Mouse (Mus musculus) right cerebral cortex, postnatal 36 days (tissue): ENCODE measurements around the gene Hoxa10.

Source experiments
- DNase-seq, 2 experiments: peaks; one replicate each; pipeline ENCODE4 v3.0.0; 2022; ENCODE audit warnings: low spot score in 2 of 2, mixed read lengths in 1 of 2

Hoxa10 gene

DNA sequence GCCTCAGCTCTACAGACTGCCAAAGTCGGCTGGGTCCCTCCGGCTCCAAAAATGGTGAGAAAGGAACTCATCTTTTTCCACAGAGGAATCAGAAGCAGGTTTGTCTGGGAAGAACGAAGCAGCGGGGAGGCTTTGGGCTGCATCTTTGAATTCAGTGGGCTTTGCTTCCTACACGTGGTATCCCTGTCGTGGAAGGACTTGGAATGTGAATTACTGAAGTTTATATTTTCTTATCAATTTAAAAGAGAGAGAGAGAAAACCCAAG is 22.6 kb upstream of the Hoxa10 start:
- DNase-seq: no peak

DNA sequence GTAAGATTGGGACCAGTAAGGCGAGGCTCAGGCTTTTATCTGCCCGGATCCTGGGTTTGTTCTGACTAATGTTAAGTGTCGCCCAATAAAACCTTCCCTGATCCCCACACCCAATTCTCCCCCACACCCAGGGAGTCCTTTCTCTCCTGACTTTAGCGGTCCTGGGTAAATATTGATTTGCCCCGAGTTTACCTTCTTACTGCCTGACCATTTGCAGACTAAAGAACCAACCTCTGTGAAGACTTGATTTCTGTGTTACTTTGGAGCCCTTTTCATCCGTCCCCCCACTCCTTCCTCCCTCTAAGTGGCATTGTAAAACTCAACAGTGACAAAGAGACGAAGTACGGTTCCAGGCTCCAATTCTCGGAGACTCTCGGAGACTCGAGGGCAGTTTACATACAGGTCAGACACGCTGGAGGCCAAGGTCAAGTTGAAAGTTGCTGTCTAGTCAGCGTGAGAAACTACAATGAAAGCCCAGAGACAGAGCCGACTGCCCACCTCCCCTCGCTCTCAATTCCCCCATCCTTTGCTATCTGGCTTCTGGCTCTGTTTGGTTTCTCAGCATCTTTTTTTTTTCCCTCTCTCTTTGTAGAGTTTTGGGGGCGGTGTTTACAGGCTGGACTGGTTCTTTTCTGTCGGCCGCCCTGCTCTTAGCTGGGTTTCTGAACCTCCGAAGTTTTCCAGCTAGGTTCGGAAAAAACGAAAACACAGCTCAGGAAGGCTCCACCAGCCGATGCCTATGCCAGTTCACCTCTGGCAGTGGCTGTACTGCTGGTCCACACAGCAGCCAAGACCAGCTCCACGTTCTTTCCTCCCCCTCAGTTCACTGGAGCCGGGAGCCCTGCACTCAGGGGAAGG is 22.0 kb upstream of the Hoxa10 start:
- no peak for DNase-seq

- no peak for DNase-seq
Observed at GRCm38 (mm10) chr6:52261751-52262462, 21.3 kb upstream of the Hoxa10 start.

DNA sequence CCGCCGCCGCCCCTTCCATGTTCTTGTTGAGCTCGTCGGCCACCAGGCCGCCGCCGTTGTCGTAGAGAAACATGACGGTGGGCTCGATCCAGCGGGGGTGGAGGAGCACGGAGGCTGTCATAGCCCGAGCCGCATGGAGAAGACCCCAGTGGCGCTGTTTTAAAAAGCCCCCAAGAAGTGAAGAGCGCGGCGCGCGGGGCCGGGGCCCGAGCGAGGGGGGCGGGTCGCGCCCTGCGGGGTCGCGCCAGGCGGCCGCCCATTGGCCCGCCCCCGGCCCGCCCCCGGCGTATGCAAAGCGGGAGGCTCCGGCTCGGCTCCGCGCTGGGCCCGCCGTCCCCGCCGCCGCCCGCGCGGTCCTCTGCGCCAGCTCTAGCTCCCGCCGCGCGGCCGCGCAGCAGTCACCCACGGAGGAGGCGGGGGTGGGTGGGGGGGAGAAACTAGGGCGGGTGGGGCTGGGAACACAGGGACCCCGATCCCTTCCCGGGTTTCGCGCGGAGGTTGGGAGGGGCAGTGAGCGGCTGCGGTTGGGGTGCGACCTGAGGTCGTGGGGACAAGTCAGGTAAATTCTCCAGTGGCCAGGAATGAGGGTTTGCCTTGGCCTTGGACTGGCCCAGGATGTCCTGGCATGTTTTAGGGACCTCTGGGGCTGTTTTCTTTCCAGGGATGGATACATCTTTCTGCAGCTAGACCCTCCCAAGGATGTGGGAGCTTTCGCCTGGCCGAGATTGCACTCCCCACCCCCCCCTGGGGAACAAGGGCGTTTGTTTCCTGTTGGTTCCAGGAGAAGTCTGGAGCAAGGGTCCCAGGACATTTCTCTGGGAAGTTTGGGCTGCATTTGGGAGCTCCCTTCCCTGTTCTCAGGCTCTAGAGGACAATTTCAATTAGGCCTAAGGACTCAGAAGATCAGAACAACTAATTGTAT is 20.3 kb upstream of the Hoxa10 start, which contains the start of gene Hoxa13:
Gene Hoxa13 (minus strand): TSS at position 227 of the 922 bp plus-strand sequence.
- no peak for DNase-seq

DNA sequence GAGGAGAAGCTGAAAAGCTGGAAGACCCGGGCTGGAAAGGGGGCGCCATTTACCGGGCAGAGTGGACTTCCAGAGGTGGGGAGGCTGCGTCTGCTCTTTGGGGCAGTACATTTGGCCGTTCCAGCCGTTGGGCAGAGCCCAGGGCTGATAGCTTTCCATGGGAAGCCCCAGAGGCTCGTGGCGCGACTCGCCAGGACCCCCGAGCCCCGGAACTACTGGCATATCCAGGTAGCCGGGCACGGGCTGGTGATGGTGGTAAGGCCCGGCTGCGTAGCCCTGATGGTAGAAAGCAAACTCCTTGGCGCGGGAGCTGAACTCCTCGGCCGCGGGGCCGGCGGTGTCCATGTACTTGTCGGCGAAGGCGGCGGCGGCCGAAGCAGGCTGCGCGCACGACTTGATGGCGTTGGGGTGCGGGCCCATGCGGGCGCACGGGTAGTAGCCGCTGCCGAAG is 19.2 kb upstream of the Hoxa10 start:
- no peak for DNase-seq

- no peak for DNase-seq
Observed at GRCm38 (mm10) chr6:52259081-52259790, 18.6 kb upstream of the Hoxa10 start.

GRCm38 (mm10) chr6:52256956-52257355 is 16.3 kb upstream of the Hoxa10 start:
- DNase-seq: peak in 1 of 2 experiments; percentile 25

DNA sequence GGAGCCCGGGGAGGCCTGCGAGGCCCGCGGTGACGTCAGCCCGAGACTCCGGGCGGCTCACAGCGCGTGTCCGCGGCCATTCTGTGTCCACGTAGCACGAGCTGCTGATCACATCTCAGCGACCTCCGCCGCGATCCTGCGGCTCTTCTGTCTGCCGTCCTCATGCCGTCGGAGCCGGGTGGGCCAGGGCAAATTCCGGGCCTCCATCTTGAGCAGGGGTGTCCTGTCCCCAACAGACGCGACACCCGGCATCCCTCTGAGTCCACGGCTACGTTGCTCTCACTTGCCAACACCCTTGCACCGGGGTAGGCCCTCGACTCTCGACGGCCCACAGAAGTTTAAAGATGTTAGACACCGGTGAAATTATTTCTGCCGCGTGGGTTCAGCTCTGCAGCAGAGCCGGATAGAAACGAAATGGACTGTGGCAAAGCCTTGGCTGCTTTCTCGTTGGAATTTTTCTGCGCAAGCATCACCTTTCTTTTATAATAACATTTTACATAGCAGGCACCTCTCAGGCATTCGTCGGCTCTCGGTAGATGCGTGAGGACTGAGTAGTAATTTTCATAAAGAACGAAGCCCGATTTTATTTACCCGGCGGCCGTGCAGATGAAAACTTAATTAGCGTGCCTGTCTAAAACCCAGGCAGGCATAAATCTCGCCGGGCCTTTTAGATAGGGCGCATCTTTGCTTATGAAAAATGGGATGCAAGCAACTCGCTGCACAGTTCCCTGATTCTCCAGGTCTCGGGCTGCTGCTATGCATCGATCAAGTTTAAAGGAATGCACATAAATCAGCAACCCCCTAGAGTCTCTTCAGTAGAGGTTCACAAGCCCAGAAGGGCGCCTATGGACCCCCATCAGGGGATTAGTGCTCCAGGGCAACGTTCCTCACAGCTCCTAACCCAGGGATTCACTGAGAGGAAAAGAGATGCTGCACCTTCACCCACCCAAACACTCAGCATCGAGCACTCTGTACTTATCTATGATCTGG is 13.2 kb upstream of the Hoxa10 start:
- DNase-seq: no peak

DNA sequence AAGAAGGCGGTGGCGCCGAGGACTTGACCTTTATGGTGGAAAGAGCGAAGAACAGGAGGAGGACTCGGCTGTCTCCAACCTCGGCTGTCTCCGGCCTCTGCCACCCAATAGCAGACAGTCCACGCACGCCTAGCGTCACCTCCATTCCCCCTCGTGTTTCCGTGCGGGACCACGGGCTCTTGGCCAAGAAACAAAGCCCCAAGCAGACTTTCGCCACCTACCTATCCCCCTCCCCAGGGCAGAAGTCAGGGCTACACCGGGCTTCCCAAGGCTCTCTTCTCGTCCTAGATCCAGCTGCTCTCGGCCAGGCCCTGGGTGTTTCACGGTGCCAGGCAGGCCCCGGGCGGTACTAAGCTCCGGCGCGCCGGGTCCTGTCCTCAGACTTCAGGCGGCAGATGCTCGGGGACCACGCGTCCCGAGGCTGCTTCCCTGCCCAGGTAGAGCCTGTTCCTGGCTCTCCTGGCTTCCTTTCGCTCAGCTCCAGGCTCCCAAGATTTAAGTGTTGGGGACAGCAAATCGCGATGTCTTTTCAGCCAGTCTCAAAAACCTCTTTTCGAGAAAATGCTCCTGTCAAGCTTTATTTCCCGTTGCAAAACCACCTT is 12.2 kb upstream of the Hoxa10 start:
- DNase-seq: no peak

DNA sequence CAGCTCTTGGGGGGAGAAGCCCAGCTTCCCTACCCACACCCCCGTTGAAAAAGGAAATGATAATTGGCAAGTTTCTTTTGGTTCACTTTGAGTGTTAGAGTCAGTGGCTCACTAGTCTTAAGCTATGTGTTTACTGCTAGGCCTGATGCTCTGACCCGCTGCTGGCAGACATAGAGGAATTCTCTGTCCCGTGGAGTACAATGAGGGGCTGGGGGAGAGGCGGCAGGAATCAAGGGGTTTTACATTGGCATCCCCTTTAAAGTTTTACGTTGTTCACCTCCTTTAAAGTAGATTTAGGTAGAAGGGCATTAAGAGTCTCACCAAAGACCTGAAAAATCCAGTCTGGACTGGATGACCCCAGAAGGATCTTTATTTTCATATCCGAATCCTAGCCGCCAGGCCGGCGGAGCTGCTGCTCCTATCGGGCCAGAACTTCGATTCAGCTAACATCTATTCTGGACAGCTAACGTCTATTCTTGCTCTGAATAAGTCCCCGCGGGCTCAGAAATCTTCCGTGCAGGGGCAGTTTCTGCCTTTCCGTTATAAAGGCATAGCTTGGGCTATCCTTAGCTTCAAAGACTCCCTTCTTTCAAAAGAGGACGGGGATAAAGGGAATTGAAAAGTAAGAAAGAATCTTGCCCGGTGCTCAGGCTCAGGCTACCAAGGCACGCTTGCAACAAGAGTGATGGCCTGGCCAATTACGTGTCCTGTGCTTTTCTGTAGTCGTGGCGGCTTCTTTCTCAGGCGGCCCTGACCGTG is 11.5 kb upstream of the Hoxa10 start:
- DNase-seq: no peak

- DNase-seq: no peak
Observed at GRCm38 (mm10) chr6:52251177-52251879, 10.7 kb upstream of the Hoxa10 start.

DNA sequence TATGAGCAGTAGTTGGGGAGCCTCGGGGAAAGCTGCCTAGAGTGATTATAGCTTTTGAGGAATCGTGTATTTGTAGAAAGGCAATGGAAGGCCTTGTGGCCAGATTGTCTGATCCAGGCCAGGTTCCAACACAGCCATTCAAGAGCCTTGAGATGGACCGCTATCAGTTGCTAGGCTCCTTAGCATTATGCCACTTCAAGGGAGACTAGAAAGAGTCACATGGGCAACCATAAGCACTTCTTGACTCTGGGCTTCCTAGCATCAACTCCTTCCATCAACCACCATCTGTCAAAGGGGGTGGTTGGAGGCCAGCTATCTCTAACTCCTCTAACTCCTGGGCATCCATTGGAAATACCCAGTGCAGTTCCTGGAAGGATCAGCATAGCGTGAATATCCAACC is 9.2 kb upstream of the Hoxa10 start:
- DNase-seq: no peak

- no peak for DNase-seq
Observed at GRCm38 (mm10) chr6:52249415-52249738, 8.7 kb upstream of the Hoxa10 start.

DNA sequence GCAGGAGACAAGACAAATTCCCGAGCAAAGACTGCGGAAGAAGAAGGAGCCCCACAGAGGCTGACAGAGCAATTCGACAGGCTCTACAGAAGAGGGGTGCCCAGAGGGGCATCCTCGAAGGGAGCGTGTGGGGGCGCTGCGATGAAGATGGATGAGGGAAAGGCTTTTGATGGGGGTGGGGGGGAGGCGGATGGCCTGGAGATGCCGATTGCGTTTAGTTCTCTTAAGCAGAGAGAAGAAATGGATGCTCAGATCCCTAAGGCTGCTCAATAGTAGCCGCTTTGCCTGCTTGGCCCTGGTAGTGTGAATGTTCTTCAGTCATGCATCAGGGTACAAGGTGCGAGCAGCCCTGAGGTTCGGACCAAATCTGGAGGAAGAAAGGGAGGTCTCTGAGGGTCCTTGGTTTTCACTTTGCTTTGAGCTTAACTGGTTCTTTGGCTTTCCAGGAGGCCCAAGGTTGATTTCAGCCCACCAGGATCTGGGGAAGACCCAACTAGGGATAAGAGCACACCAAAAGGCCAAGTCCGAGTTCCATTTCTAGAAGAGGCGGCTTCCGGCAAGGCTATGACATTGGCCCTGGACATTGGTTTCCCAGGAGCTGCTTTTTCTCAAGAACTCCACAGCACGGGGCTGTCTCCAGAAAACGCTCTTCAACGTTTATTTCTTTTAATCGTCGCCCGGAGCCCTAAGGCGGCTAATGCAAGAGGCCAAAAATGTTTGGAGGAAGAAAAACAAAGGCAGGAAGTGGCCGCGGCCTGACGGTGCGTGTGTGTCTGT is 8.2 kb upstream of the Hoxa10 start:
- DNase-seq: no peak

DNA sequence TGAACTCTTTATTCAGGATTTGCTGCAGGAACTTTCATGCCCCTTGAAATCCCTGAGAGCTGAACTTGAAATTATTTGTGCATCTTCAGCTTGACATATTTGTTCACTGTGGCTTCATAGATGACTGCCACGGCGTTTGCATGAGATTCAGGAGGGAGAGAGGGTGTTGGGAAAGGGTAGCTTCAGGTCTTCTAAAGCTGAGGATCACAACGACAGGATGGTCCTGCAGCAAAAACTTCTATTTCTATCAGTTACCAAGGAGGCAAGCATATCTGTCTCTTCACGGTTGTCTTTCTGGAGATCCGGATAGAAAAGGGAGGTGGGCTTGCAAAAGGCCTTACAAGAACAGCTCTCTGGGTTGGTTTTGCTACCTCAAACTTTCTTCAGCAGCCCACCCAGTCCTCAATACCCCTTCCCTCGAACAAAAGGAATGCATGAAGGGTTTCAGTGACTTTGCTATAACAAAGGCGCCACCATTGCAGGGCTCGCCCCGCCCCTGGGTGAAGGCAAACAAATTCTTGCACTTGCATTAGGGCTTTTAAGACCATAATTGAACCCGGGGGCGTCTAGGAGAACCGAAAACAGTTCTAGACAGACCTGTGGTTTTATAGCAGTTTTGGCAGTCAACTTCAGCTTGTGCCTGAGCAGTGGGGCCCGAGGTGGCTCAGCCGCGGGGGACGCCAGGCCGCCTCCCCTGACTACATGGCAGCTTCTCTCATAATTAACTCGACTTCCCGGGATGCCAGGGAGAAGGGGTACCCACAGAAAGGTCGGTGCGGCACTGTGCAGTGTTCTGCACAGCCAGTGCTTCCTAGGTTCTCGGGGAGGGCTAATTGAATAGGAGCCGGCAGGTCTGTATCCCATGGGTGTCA is 7.3 kb upstream of the Hoxa10 start:
- DNase-seq: no peak

GRCm38 (mm10) chr6:52246916-52247315 is 6.3 kb upstream of the Hoxa10 start:
- no peak for DNase-seq

GRCm38 (mm10) chr6:52246403-52246803 is 5.7 kb upstream of the Hoxa10 start:
- DNase-seq: no peak
